Mouse (Mus musculus) liver, adult 2 months (tissue): ENCODE results near the gene Ugt1a6b.

Source experiments
- CTCF ChIP-seq: fragments of 200-500 bp; IDR thresholded peaks from 2 replicates; pipeline ENCODE4 v1.5.1; 2011; ENCODE audit warnings: low read depth, low read length, control low read depth
- POLR2A ChIP-seq: fragments of 200-500 bp; IDR thresholded peaks from 2 replicates; pipeline ENCODE4 v1.6.1; 2011; ENCODE audit warnings: low read length, control low read depth; ENCODE audit not compliant: insufficient read depth; ENCODE audit errors: extremely low read depth

- TF ChIP-seq POLR2A (no peak), CTCF (no peak)
These were observed 154.6 kb downstream of the Ugt1a6b start for GRCm38 (mm10) chr1:88257681-88258080.
